In genomic region chr7:132751716-132752115, GRCm38 (mm10) we compare ENCODE assay signal across 15 mouse cellular contexts.
DNase-seq lines count a peak whose midpoint lies in the region; ATAC-seq lines count a peak whose summit lies in the region.
"Had no signal": no experiment of that assay in that cellular context is flagged by ENCODE, and none has a peak within 500 bp of the region (broad histone marks: within the 10 kb centered on the region; RNA-seq: fewer than 3 reads in every experiment).

No protein-coding gene starts in this region.

- no peaks in the 10 kb centered on the region for H3K36me3 ChIP-seq in heart, embryonic 16.5 days (ENCODE audit: control insufficient read depth, insufficient read depth)
- H3K36me3 ChIP-seq in hindbrain, embryonic 11.5 days (ENCODE audit: control insufficient read depth, insufficient read depth, low read length) = no peaks in the 10 kb centered on the region
- H3K36me3 ChIP-seq: forebrain, embryonic 15.5 days; midbrain, embryonic 15.5 days had no signal

- intact Hi-C loops in heart, postnatal 10 days (cut with DNase I) = no loop called here

- no peak overlapping the region for H3K4me3 ChIP-seq in heart, embryonic 16.5 days (ENCODE audit: low read length)
- H3K4me3 ChIP-seq in hindbrain, embryonic 11.5 days (ENCODE audit: low read depth, low read length) = no peak overlapping the region
- H3K4me3 ChIP-seq: embryonic facial prominence, embryonic 15.5 days; forebrain, embryonic 15.5 days; hindbrain, embryonic 10.5 days; midbrain, embryonic 15.5 days had no signal

- no peak overlapping the region for H3K9ac ChIP-seq in heart, embryonic 16.5 days (ENCODE audit: low read length)
- H3K9ac ChIP-seq in hindbrain, embryonic 11.5 days (ENCODE audit: low read depth, low read length) = no peak overlapping the region
- H3K9ac ChIP-seq: embryonic facial prominence, embryonic 15.5 days; forebrain, embryonic 15.5 days; midbrain, embryonic 15.5 days had no signal

- WGBS in heart, embryonic 16.5 days = 22% methylated on average over 2 of the region's 2 CpGs
- 76% methylated on average over 2 of the region's 2 CpGs for WGBS in hindbrain, embryonic 11.5 days

- peaks cover 31% of the 10 kb centered on the region for H3K4me1 ChIP-seq in heart, embryonic 16.5 days (ENCODE audit: control insufficient read depth, insufficient read depth, low read length)
- peaks cover 11% of the 10 kb centered on the region for H3K4me1 ChIP-seq in hindbrain, embryonic 11.5 days (replicated peaks; ENCODE audit: control insufficient read depth, insufficient read depth, low read length)

- H3K4me2 ChIP-seq in heart, embryonic 16.5 days (ENCODE audit: low read depth, low read length) = no peak overlapping the region
- H3K4me2 ChIP-seq in hindbrain, embryonic 11.5 days (replicated peaks; ENCODE audit: low read depth, low read length) = no peak overlapping the region
- H3K4me2 ChIP-seq: embryonic facial prominence, embryonic 15.5 days; forebrain, embryonic 15.5 days; midbrain, embryonic 15.5 days had no signal

- no peak for DNase-seq in heart, postnatal 10 days
- DNase-seq in 3134 (ENCODE audit: extremely low read depth, insufficient read length, low spot score) = peak; percentile 31
- DNase-seq in adrenal gland, adult 8-10 months = peak; percentile 74
- DNase-seq in kidney, postnatal 10 days = peak; percentile 52
- DNase-seq in hindbrain, embryonic 11.5 days (ENCODE audit: low spot score) = no peak
- DNase-seq: cerebellum, postnatal 36 days; right cerebral cortex, postnatal 14 days; thymus, postnatal 25 days had no signal

- no peaks in the 10 kb centered on the region for H3K9me3 ChIP-seq in heart, embryonic 16.5 days (replicated peaks; ENCODE audit: control insufficient read depth, low read length)
- H3K9me3 ChIP-seq in hindbrain, embryonic 11.5 days (ENCODE audit: control insufficient read depth, low read length) = no peaks in the 10 kb centered on the region
- H3K9me3 ChIP-seq: embryonic facial prominence, embryonic 15.5 days; forebrain, embryonic 15.5 days; hindbrain, embryonic 10.5 days; midbrain, embryonic 15.5 days had no signal

- H3K27ac ChIP-seq in heart, embryonic 16.5 days (ENCODE audit: low read length) = peak overlapping the region; percentile 55
- no peak overlapping the region for H3K27ac ChIP-seq in hindbrain, embryonic 11.5 days (ENCODE audit: low read depth, low read length)
- H3K27ac ChIP-seq: embryonic facial prominence, embryonic 15.5 days; forebrain, embryonic 15.5 days; hindbrain, embryonic 10.5 days; midbrain, embryonic 15.5 days had no signal

- H3K27me3 ChIP-seq in heart, embryonic 16.5 days (ENCODE audit: control insufficient read depth, insufficient read depth, low read length) = no peaks in the 10 kb centered on the region
- H3K27me3 ChIP-seq in hindbrain, embryonic 11.5 days (ENCODE audit: control insufficient read depth, insufficient read depth, low read length) = no peaks in the 10 kb centered on the region
- H3K27me3 ChIP-seq: CH12.LX; embryonic facial prominence, embryonic 15.5 days; forebrain, embryonic 15.5 days; midbrain, embryonic 15.5 days had no signal

- ATAC-seq in heart, embryonic 16.5 days (replicated peaks; ENCODE audit: extremely low read depth, insufficient read depth, low FRiP score) = no peak
- no peak for ATAC-seq in hindbrain, embryonic 11.5 days (ENCODE audit: low FRiP score)
- ATAC-seq in megakaryocyte-erythroid progenitor cell, adult 5-6 weeks (replicated peaks; ENCODE audit: low FRiP score, low TSS enrichment, poor library complexity, severe bottlenecking) = no peak
- ATAC-seq: forebrain, embryonic 15.5 days; midbrain, embryonic 15.5 days had no signal

Comparison
In these comparisons a context has a peak if more than half of its experiments do, and no peak if none do; other contexts are left out.
1. DNase-seq: peak in 3134 (single experiment), adrenal gland, adult 8-10 months (single experiment) and kidney, postnatal 10 days (single experiment); none in heart, postnatal 10 days (0 of 2) and hindbrain, embryonic 11.5 days (single experiment).